Mouse (Mus musculus) brain, embryonic 14.5 days (tissue): Measurements from ENCODE around the gene AL607142.1.

Source experiments
- CTCF ChIP-seq: fragments of 200-500 bp; IDR thresholded peaks from 2 replicates; pipeline ENCODE4 v1.5.1; 2012; ENCODE audit warnings: inconsistent platforms, mild to moderate bottlenecking, moderate library complexity, borderline replicate concordance; ENCODE audit not compliant: insufficient read depth, insufficient read length; ENCODE audit errors: extremely low read depth
- POLR2A ChIP-seq: fragments of 200-500 bp; IDR thresholded peaks from 2 replicates; pipeline ENCODE4 v1.6.1; 2012; ENCODE audit warnings: mild to moderate bottlenecking, inconsistent platforms, borderline replicate concordance; ENCODE audit not compliant: poor library complexity, insufficient read depth, insufficient read length, severe bottlenecking; ENCODE audit errors: extremely low read depth

DNA sequence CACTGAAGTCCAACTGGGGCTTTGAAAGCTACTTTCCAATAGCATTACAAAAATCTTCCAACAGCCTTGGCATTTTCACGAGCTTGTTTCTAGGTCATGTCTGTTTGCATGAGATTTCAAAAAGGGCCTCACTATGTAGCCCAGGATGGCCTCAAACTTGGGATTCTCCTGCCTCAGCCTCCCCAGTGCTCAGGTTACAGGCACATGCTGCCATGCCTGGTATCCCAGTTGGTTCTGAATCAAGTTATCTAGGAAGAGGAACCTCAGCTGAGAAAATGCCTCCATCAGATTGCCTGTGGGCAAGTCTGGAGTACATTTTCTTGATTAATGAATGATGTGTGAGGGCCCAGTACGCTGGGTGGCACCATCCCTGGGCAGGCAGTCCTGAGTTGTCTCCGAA lies 6.6 kb upstream of the AL607142.1 start:
- no peak for TF ChIP-seq CTCF
- TF ChIP-seq POLR2A = no peak
